ENCODE assay signal across 26 mouse cellular contexts in genomic region chr9:49470006-49470405, GRCm38 (mm10). TPM values are rescaled to one million over a fixed set of nuclear protein-coding genes. Genes with fewer than 3 reads are reported as not detected.
DNase-seq lines count a peak whose midpoint lies in the region; ATAC-seq and TF ChIP-seq lines count a peak whose summit lies in the region.
"Had no signal": no experiment of that assay in that cellular context is flagged by ENCODE, and none has a peak within 500 bp of the region (broad histone marks: within the 10 kb centered on the region; RNA-seq: fewer than 3 reads in every experiment).

No protein-coding gene starts in this region.

- TF ChIP-seq CTCF in midbrain, postnatal 0 days (IDR thresholded peaks at IDR 0.05), result no peak

- 89% methylated on average over 19 of the region's 19 CpGs for WGBS in heart, embryonic 12.5 days
- WGBS in intestine, embryonic 14.5 days, result 94% methylated on average over 19 of the region's 19 CpGs
- 92% methylated on average over 19 of the region's 19 CpGs for WGBS in intestine, embryonic 16.5 days
- WGBS in liver, embryonic 11.5 days, result 95% methylated on average over 19 of the region's 19 CpGs
- 81% methylated on average over 19 of the region's 19 CpGs for WGBS in liver, embryonic 12.5 days (ENCODE audit: insufficient replicate concordance)
- WGBS in midbrain, embryonic 11.5 days, result 94% methylated on average over 19 of the region's 19 CpGs
- 94% methylated on average over 19 of the region's 19 CpGs for WGBS in midbrain, postnatal 0 days

- peak; percentile 80 for DNase-seq in heart, adult 11 months
- DNase-seq in intestine, embryonic 14.5 days (ENCODE audit: low spot score), result peak; percentile 24
- DNase-seq in liver, embryonic 11.5 days (ENCODE audit: low spot score), result peak; percentile 21
- peak; percentile 68 for DNase-seq in midbrain, embryonic 11.5 days (ENCODE audit: low spot score, missing footprints)
- no peak for DNase-seq in midbrain, postnatal 0 days (ENCODE audit: low spot score)
- DNase-seq: adrenal gland, adult 2 months; adrenal gland, adult 8-10 months; adrenal gland, postnatal 10 days; adrenal gland, postnatal 14 days; adrenal gland, postnatal 25 days; adrenal gland, postnatal 36 days; B cell, adult 2 months; cerebellum, adult 11 months; cerebellum, adult 11-12 months had no signal

- no peak overlapping the region for H3K4me2 ChIP-seq in heart, embryonic 12.5 days
- H3K4me2 ChIP-seq in intestine, embryonic 14.5 days (ENCODE audit: low read length), result no peak overlapping the region
- H3K4me2 ChIP-seq in intestine, embryonic 16.5 days (ENCODE audit: low read depth, low read length), result no peak overlapping the region
- H3K4me2 ChIP-seq in liver, embryonic 11.5 days, result no peak overlapping the region
- H3K4me2 ChIP-seq in liver, embryonic 12.5 days, result no peak overlapping the region
- no peak overlapping the region for H3K4me2 ChIP-seq in midbrain, embryonic 11.5 days
- H3K4me2 ChIP-seq in midbrain, postnatal 0 days (ENCODE audit: low read depth, low read length, poor library complexity, severe bottlenecking), result no peak overlapping the region

- H3K27ac ChIP-seq in heart, embryonic 12.5 days (ENCODE audit: poor library complexity, severe bottlenecking), result no peak overlapping the region
- H3K27ac ChIP-seq in intestine, embryonic 14.5 days (ENCODE audit: low read depth), result no peak overlapping the region
- no peak overlapping the region for H3K27ac ChIP-seq in intestine, embryonic 16.5 days (ENCODE audit: low read length)
- no peak overlapping the region for H3K27ac ChIP-seq in liver, embryonic 11.5 days (ENCODE audit: low read depth, low read length)
- H3K27ac ChIP-seq in liver, embryonic 12.5 days, result no peak overlapping the region
- H3K27ac ChIP-seq in midbrain, embryonic 11.5 days (ENCODE audit: low read depth, low read length), result no peak overlapping the region
- no peak overlapping the region for H3K27ac ChIP-seq in midbrain, postnatal 0 days (ENCODE audit: low read depth, low read length)

- ATAC-seq in heart, embryonic 12.5 days (ENCODE audit: insufficient number of reproducible peaks, low FRiP score), result no peak
- ATAC-seq in intestine, embryonic 14.5 days (replicated peaks; ENCODE audit: low FRiP score, low TSS enrichment, low read depth), result no peak
- ATAC-seq in intestine, embryonic 16.5 days, result no peak
- no peak for ATAC-seq in liver, embryonic 11.5 days (replicated peaks; ENCODE audit: low FRiP score)
- ATAC-seq in liver, embryonic 12.5 days, result no peak
- ATAC-seq in midbrain, embryonic 11.5 days (ENCODE audit: low FRiP score), result no peak
- ATAC-seq in midbrain, postnatal 0 days (ENCODE audit: low FRiP score), result no peak
- ATAC-seq: activated CD4-positive, CD25-positive, alpha-beta regulatory T cell, adult 4 months; CD4-positive, CD25-positive, alpha-beta regulatory T cell, adult 4 months; Patski had no signal

- H3K27me3 ChIP-seq in heart, embryonic 12.5 days (replicated peaks), result no peaks in the 10 kb centered on the region
- no peaks in the 10 kb centered on the region for H3K27me3 ChIP-seq in intestine, embryonic 14.5 days (replicated peaks; ENCODE audit: control insufficient read depth, insufficient read depth, low read length)
- no peaks in the 10 kb centered on the region for H3K27me3 ChIP-seq in intestine, embryonic 16.5 days (replicated peaks; ENCODE audit: control insufficient read depth, insufficient read depth, low read length)
- no peaks in the 10 kb centered on the region for H3K27me3 ChIP-seq in liver, embryonic 11.5 days (replicated peaks; ENCODE audit: control insufficient read depth, insufficient read depth, low read length)
- H3K27me3 ChIP-seq in liver, embryonic 12.5 days (replicated peaks), result no peaks in the 10 kb centered on the region
- H3K27me3 ChIP-seq in midbrain, embryonic 11.5 days (ENCODE audit: control insufficient read depth, insufficient read depth, low read length), result no peaks in the 10 kb centered on the region
- no peaks in the 10 kb centered on the region for H3K27me3 ChIP-seq in midbrain, postnatal 0 days (ENCODE audit: insufficient read depth, low read length)
- H3K27me3 ChIP-seq: CH12.LX, Patski had no signal

- no peaks in the 10 kb centered on the region for H3K4me1 ChIP-seq in heart, embryonic 12.5 days (replicated peaks)
- no peaks in the 10 kb centered on the region for H3K4me1 ChIP-seq in intestine, embryonic 14.5 days (replicated peaks; ENCODE audit: control insufficient read depth, insufficient read depth, low read length)
- H3K4me1 ChIP-seq in intestine, embryonic 16.5 days (ENCODE audit: control insufficient read depth, insufficient read depth, low read length), result no peaks in the 10 kb centered on the region
- no peaks in the 10 kb centered on the region for H3K4me1 ChIP-seq in liver, embryonic 11.5 days (replicated peaks; ENCODE audit: control insufficient read depth, insufficient read depth, low read length)
- H3K4me1 ChIP-seq in liver, embryonic 12.5 days, result no peaks in the 10 kb centered on the region
- no peaks in the 10 kb centered on the region for H3K4me1 ChIP-seq in midbrain, embryonic 11.5 days (ENCODE audit: control insufficient read depth, insufficient read depth, low read length)
- H3K4me1 ChIP-seq in midbrain, postnatal 0 days (ENCODE audit: insufficient read depth, low read length), result no peaks in the 10 kb centered on the region

- H3K4me3 ChIP-seq in heart, embryonic 12.5 days, result no peak overlapping the region
- no peak overlapping the region for H3K4me3 ChIP-seq in intestine, embryonic 14.5 days (ENCODE audit: low read depth, low read length)
- no peak overlapping the region for H3K4me3 ChIP-seq in intestine, embryonic 16.5 days (ENCODE audit: low read length)
- H3K4me3 ChIP-seq in liver, embryonic 11.5 days (ENCODE audit: low read depth, low read length), result no peak overlapping the region
- no peak overlapping the region for H3K4me3 ChIP-seq in liver, embryonic 12.5 days
- no peak overlapping the region for H3K4me3 ChIP-seq in midbrain, embryonic 11.5 days (ENCODE audit: low read depth, low read length)
- no peak overlapping the region for H3K4me3 ChIP-seq in midbrain, postnatal 0 days (ENCODE audit: low read depth, low read length)

- H3K36me3 ChIP-seq in heart, embryonic 12.5 days, result no peaks in the 10 kb centered on the region
- H3K36me3 ChIP-seq in intestine, embryonic 14.5 days (ENCODE audit: control insufficient read depth, insufficient read depth, low read length), result no peaks in the 10 kb centered on the region
- no peaks in the 10 kb centered on the region for H3K36me3 ChIP-seq in intestine, embryonic 16.5 days (ENCODE audit: control insufficient read depth, insufficient read depth, low read length)
- no peaks in the 10 kb centered on the region for H3K36me3 ChIP-seq in liver, embryonic 11.5 days (ENCODE audit: control insufficient read depth, insufficient read depth, low read length)
- no peaks in the 10 kb centered on the region for H3K36me3 ChIP-seq in liver, embryonic 12.5 days
- H3K36me3 ChIP-seq in midbrain, embryonic 11.5 days (ENCODE audit: control insufficient read depth, insufficient read depth, low read length), result no peaks in the 10 kb centered on the region
- no peaks in the 10 kb centered on the region for H3K36me3 ChIP-seq in midbrain, postnatal 0 days (ENCODE audit: insufficient read depth, low read length)
- H3K36me3 ChIP-seq: G1E had no signal

- H3K9ac ChIP-seq in heart, embryonic 12.5 days, result no peak overlapping the region
- no peak overlapping the region for H3K9ac ChIP-seq in intestine, embryonic 14.5 days (ENCODE audit: low read length)
- H3K9ac ChIP-seq in intestine, embryonic 16.5 days (ENCODE audit: low read depth, low read length), result no peak overlapping the region
- no peak overlapping the region for H3K9ac ChIP-seq in liver, embryonic 11.5 days (ENCODE audit: low read depth, low read length)
- no peak overlapping the region for H3K9ac ChIP-seq in liver, embryonic 12.5 days
- H3K9ac ChIP-seq in midbrain, embryonic 11.5 days (ENCODE audit: low read length), result no peak overlapping the region
- no peak overlapping the region for H3K9ac ChIP-seq in midbrain, postnatal 0 days (replicated peaks; ENCODE audit: low read length, poor library complexity, severe bottlenecking)

- H3K9me3 ChIP-seq in heart, embryonic 12.5 days (replicated peaks), result no peaks in the 10 kb centered on the region
- no peaks in the 10 kb centered on the region for H3K9me3 ChIP-seq in intestine, embryonic 14.5 days (ENCODE audit: control insufficient read depth, low read length)
- no peaks in the 10 kb centered on the region for H3K9me3 ChIP-seq in intestine, embryonic 16.5 days (ENCODE audit: control insufficient read depth, low read length)
- H3K9me3 ChIP-seq in liver, embryonic 11.5 days (ENCODE audit: control insufficient read depth, low read length), result no peaks in the 10 kb centered on the region
- H3K9me3 ChIP-seq in liver, embryonic 12.5 days (replicated peaks), result no peaks in the 10 kb centered on the region
- no peaks in the 10 kb centered on the region for H3K9me3 ChIP-seq in midbrain, embryonic 11.5 days (ENCODE audit: control insufficient read depth, low read length)
- H3K9me3 ChIP-seq in midbrain, postnatal 0 days (ENCODE audit: low read length), result no peaks in the 10 kb centered on the region
- H3K9me3 ChIP-seq: G1E had no signal

RNA-seq across cellular contexts. Expression of gene Ttc12, which starts 16.0 kb away (rescaled TPM):
- polyA plus RNA-seq in heart, embryonic 12.5 days (2016; fragmentation: Nextera tagmentation; extraction: Ambion mirVana), result 1.7 TPM in 2 replicates
- 0.97 and 1.1 TPM in 2 replicates for polyA plus RNA-seq in intestine, embryonic 14.5 days (2014; fragmentation: Nextera tagmentation; extraction: Ambion mirVana)
- 0.80 and 0.87 TPM in 2 replicates for polyA plus RNA-seq in intestine, embryonic 16.5 days (2015; fragmentation: Nextera tagmentation; extraction: Ambion mirVana)
- 0.68 and 0.77 TPM in 2 replicates for polyA plus RNA-seq in liver, embryonic 11.5 days (2014; fragmentation: Nextera tagmentation; extraction: Ambion mirVana)
- 0.23 and 0.33 TPM in 2 replicates for polyA plus RNA-seq in liver, embryonic 12.5 days (2016; fragmentation: Nextera tagmentation; extraction: Ambion mirVana)
- polyA plus RNA-seq in midbrain, embryonic 11.5 days (2014; fragmentation: Nextera tagmentation; extraction: Ambion mirVana), result 2.1 and 3.2 TPM in 2 replicates
- 1.8 and 2.0 TPM in 2 replicates for total RNA-seq in midbrain, postnatal 0 days (2014; rRNA removed)
- 1.3 and 2.1 TPM in 2 replicates for polyA plus RNA-seq in midbrain, postnatal 0 days (2015; fragmentation: Nextera tagmentation; extraction: Ambion mirVana)
- polyA plus RNA-seq: activated CD4-positive, CD25-positive, alpha-beta regulatory T cell, adult 4 months; CD4-positive, CD25-positive, alpha-beta regulatory T cell, adult 4 months; G1E had no signal

RNA-seq across cellular contexts. Expression of gene Ankk1, which starts 43.2 kb away (rescaled TPM):
- not detected in 2 replicates for polyA plus RNA-seq in heart, embryonic 12.5 days (2016; fragmentation: Nextera tagmentation; extraction: Ambion mirVana)
- polyA plus RNA-seq in intestine, embryonic 14.5 days (2014; fragmentation: Nextera tagmentation; extraction: Ambion mirVana), result not detected in 2 replicates
- polyA plus RNA-seq in intestine, embryonic 16.5 days (2015; fragmentation: Nextera tagmentation; extraction: Ambion mirVana), result not detected in 2 replicates
- polyA plus RNA-seq in liver, embryonic 11.5 days (2014; fragmentation: Nextera tagmentation; extraction: Ambion mirVana), result not detected in 2 replicates
- polyA plus RNA-seq in liver, embryonic 12.5 days (2016; fragmentation: Nextera tagmentation; extraction: Ambion mirVana), result not detected in 2 replicates
- polyA plus RNA-seq in midbrain, embryonic 11.5 days (2014; fragmentation: Nextera tagmentation; extraction: Ambion mirVana), result not detected in 2 replicates
- total RNA-seq in midbrain, postnatal 0 days (2014; rRNA removed), result not detected in 2 replicates
- polyA plus RNA-seq in midbrain, postnatal 0 days (2015; fragmentation: Nextera tagmentation; extraction: Ambion mirVana), result not detected in 2 replicates
- total RNA-seq: adrenal gland, adult 18-20 months; adrenal gland, adult 2 months; adrenal gland, adult 8-10 months; adrenal gland, postnatal 10 days; adrenal gland, postnatal 14 days; adrenal gland, postnatal 25 days; adrenal gland, postnatal 36 days; adrenal gland, postnatal 4 days; MEL had no signal
- polyA plus RNA-seq: activated CD4-positive, CD25-positive, alpha-beta regulatory T cell, adult 4 months; C2C12; CD4-positive, CD25-positive, alpha-beta regulatory T cell, adult 4 months; G1E had no signal
